8 mouse cellular contexts compared by ENCODE assay signal in genomic region chr3:101812341-101812962, GRCm38 (mm10). TPM values are rescaled to one million over a fixed set of nuclear protein-coding genes. Genes with fewer than 3 reads are reported as not detected.
DNase-seq lines count a peak whose midpoint lies in the region; ATAC-seq lines count a peak whose summit lies in the region.

No protein-coding gene starts in this region.

- H3K4me2 ChIP-seq in heart, embryonic 11.5 days, result no peak overlapping the region
- no peak overlapping the region for H3K4me2 ChIP-seq in forebrain, embryonic 15.5 days (replicated peaks)
- no peak overlapping the region for H3K4me2 ChIP-seq in hindbrain, embryonic 13.5 days

- peak; percentile 49 to 83 for DNase-seq in heart, adult 18-20 months
- peak; percentile 72 for DNase-seq in cerebellum, adult 11-12 months
- peak; percentile 70 for DNase-seq in layer of hippocampus, adult 9-11 months
- peak; percentile 63 to 73 for DNase-seq in lung, postnatal 4 days
- DNase-seq in right cerebral cortex, postnatal 14 days, result peak; percentile 67

- no peaks in the 10 kb centered on the region for H3K9me3 ChIP-seq in heart, embryonic 11.5 days (replicated peaks; ENCODE audit: control insufficient read depth, low read length)
- no peaks in the 10 kb centered on the region for H3K9me3 ChIP-seq in forebrain, embryonic 15.5 days
- H3K9me3 ChIP-seq in hindbrain, embryonic 13.5 days, result no peaks in the 10 kb centered on the region

- peaks cover 7% of the 10 kb centered on the region; the same call in 1 of the 2 replicates for H3K4me1 ChIP-seq in heart, embryonic 11.5 days (ENCODE audit: control insufficient read depth, insufficient read depth, low read length)
- peaks cover under 1% of the 10 kb centered on the region; the same call in 1 of the 2 replicates for H3K4me1 ChIP-seq in forebrain, embryonic 15.5 days
- 0 out of 2 replicates have a peak, but pooled peaks cover 7% of the 10 kb centered on the region for H3K4me1 ChIP-seq in hindbrain, embryonic 13.5 days (replicated peaks)

- H3K9ac ChIP-seq in heart, embryonic 11.5 days (ENCODE audit: low read depth, low read length), result no peak overlapping the region
- no peak overlapping the region for H3K9ac ChIP-seq in forebrain, embryonic 15.5 days (replicated peaks)
- H3K9ac ChIP-seq in hindbrain, embryonic 13.5 days, result no peak overlapping the region

- no peak overlapping the region for H3K4me3 ChIP-seq in heart, embryonic 11.5 days (ENCODE audit: low read depth, low read length)
- H3K4me3 ChIP-seq in forebrain, embryonic 15.5 days, result no peak overlapping the region
- H3K4me3 ChIP-seq in hindbrain, embryonic 13.5 days, result no peak overlapping the region

- H3K27me3 ChIP-seq in heart, embryonic 11.5 days (ENCODE audit: control insufficient read depth, insufficient read depth, low read length), result no peaks in the 10 kb centered on the region
- H3K27me3 ChIP-seq in forebrain, embryonic 15.5 days, result no peaks in the 10 kb centered on the region
- H3K27me3 ChIP-seq in hindbrain, embryonic 13.5 days, result 0 out of 2 replicates have a peak, but pooled peaks cover 3% of the 10 kb centered on the region

- WGBS in heart, embryonic 11.5 days (ENCODE audit: insufficient replicate concordance), result 62% methylated on average over 10 of the region's 10 CpGs
- 60% methylated on average over 10 of the region's 10 CpGs for WGBS in forebrain, embryonic 15.5 days
- WGBS in hindbrain, embryonic 13.5 days, result 62% methylated on average over 10 of the region's 10 CpGs

- H3K27ac ChIP-seq in heart, embryonic 11.5 days (ENCODE audit: low read depth, low read length), result no peak overlapping the region
- no peak overlapping the region for H3K27ac ChIP-seq in forebrain, embryonic 15.5 days (replicated peaks)
- H3K27ac ChIP-seq in hindbrain, embryonic 13.5 days, result no peak overlapping the region

- ATAC-seq in heart, embryonic 11.5 days (replicated peaks; ENCODE audit: insufficient number of reproducible peaks, low FRiP score, low TSS enrichment), result no peak
- peak; percentile 91 for ATAC-seq in forebrain, embryonic 15.5 days (replicated peaks)
- peak; percentile 89 for ATAC-seq in hindbrain, embryonic 13.5 days (ENCODE audit: low FRiP score)

- H3K36me3 ChIP-seq in heart, embryonic 11.5 days (ENCODE audit: control insufficient read depth, insufficient read depth, low read length), result no peaks in the 10 kb centered on the region
- no peaks in the 10 kb centered on the region for H3K36me3 ChIP-seq in forebrain, embryonic 15.5 days
- H3K36me3 ChIP-seq in hindbrain, embryonic 13.5 days, result no peaks in the 10 kb centered on the region

RNA-seq across cellular contexts. Expression of gene Mab21l3, which starts 36.3 kb away (rescaled TPM):
- under 1 TPM in 1 of 2 experiments, not detected in 1; 0.13 TPM for total RNA-seq in heart, adult 18-20 months (2021)
- 0.11 and 0.25 TPM in 2 replicates for polyA plus RNA-seq in heart, embryonic 11.5 days (2014; fragmentation: Nextera tagmentation; extraction: Ambion mirVana)
- polyA plus RNA-seq in forebrain, embryonic 15.5 days (2015; fragmentation: Nextera tagmentation; extraction: Ambion mirVana), result 0.32 and 0.56 TPM in 2 replicates
- 0.19 and 0.34 TPM in 2 replicates for polyA plus RNA-seq in hindbrain, embryonic 13.5 days (2015; fragmentation: Nextera tagmentation; extraction: Ambion mirVana)
